Mouse (Mus musculus) heart, embryonic 15.5 days (tissue): Measurements from ENCODE around the gene Hspg2. TPM values are rescaled to one million over a fixed set of nuclear protein-coding genes. Genes with fewer than 3 reads are reported as not detected.
"Not testable (repeated sequence)": the region's sequence is repeated elsewhere in the genome, so short reads cannot be mapped to it uniquely, and the experiment has no call there.

Experiments used
- ATAC-seq: fragments of 200-750 bp; cut with Nextera tagmentation; replicated peaks from 2 replicates; pipeline ENCODE4 v1.8.0; 2017; ENCODE audit warnings: low read depth, moderate TSS enrichment; ENCODE audit not compliant: insufficient number of reproducible peaks, insufficient read depth, low FRiP score
- H3K27ac ChIP-seq: fragments of 300-500 bp; sonication (generic); 2 replicates; pipeline ENCODE4 v1.5.1; 2015; ENCODE audit warnings: mild to moderate bottlenecking, inconsistent platforms
- H3K27me3 ChIP-seq: fragments of 300-500 bp; sonication (generic); 2 replicates; pipeline ENCODE4 v1.6.1; 2015; ENCODE audit warnings: inconsistent platforms
- H3K36me3 ChIP-seq: fragments of 300-500 bp; sonication (generic); 2 replicates; pipeline ENCODE4 v1.6.1; 2015; ENCODE audit warnings: mild to moderate bottlenecking, inconsistent platforms
- H3K4me1 ChIP-seq: fragments of 300-500 bp; sonication (generic); replicated peaks from 2 replicates; pipeline ENCODE4 v1.6.1; 2015; ENCODE audit warnings: inconsistent platforms
- H3K4me2 ChIP-seq: fragments of 300-500 bp; sonication (generic); 2 replicates; pipeline ENCODE4 v1.6.1; 2015; ENCODE audit warnings: inconsistent platforms, mild to moderate bottlenecking, moderate library complexity
- H3K4me3 ChIP-seq: fragments of 300-500 bp; sonication (generic); 2 replicates; pipeline ENCODE4 v1.5.1; 2015; ENCODE audit warnings: mild to moderate bottlenecking, inconsistent platforms
- H3K9ac ChIP-seq: fragments of 300-500 bp; sonication (generic); 2 replicates; pipeline ENCODE4 v1.6.1; 2015; ENCODE audit warnings: mild to moderate bottlenecking, inconsistent platforms
- H3K9me3 ChIP-seq: fragments of 300-500 bp; sonication (generic); replicated peaks from 2 replicates; pipeline ENCODE4 v1.6.1; 2016; ENCODE audit warnings: inconsistent platforms
- WGBS: fragments of 180-500 bp; shearing (Covaris S2); methylation state at CpG from one replicate; pipeline ENCODE4 v1.1.7; 2015; ENCODE audit warnings: mixed read lengths; 5-methylcytosine and 5-hydroxymethylcytosine counted together
- polyA plus RNA-seq: library from polyadenylated mRNA; unstranded; fragments of >200 nt; fragmentation: Nextera tagmentation; extraction: Ambion mirVana; gene quantifications from 2 replicates; pipeline ENCODE4 v1.2.1, GENCODE M21; 2015

Gene Hspg2
- 41.3 and 56.3 TPM in 2 replicates for polyA plus RNA-seq

GRCm38 (mm10) chr4:137468260-137469080, at the start of gene Hspg2:
Hspg2 (plus strand) TSS chr4:137468769.
- Histone ChIP-seq H3K4me2 (peak within 1 kb of the TSS; percentile 89), H3K27me3 (no peaks in the 10 kb centered on the region), H3K4me1 (peaks cover 76% of the 10 kb centered on the region), H3K27ac (peak within 1 kb of the TSS; percentile 91), H3K9ac (peak within 1 kb of the TSS; percentile 90), H3K9me3 (no peaks in the 10 kb centered on the region), H3K4me3 (peak within 1 kb of the TSS; percentile 79), H3K36me3 (no peaks in the 10 kb centered on the region)
- ATAC-seq = peak; percentile 82
- WGBS = under 1% methylated on average over 69 of the region's 72 CpGs

- H3K4me3 ChIP-seq = no peak within 1 kb of the TSS
- H3K36me3 ChIP-seq = no peaks in the 10 kb centered on the region
- no peaks in the 10 kb centered on the region for H3K9me3 ChIP-seq
- H3K27me3 ChIP-seq = no peaks in the 10 kb centered on the region
- no peak for ATAC-seq
- no peak within 1 kb of the TSS for H3K27ac ChIP-seq
- H3K4me2 ChIP-seq = no peak within 1 kb of the TSS
- 59% methylated on average over 4 of the region's 4 CpGs for WGBS
- no peak within 1 kb of the TSS for H3K9ac ChIP-seq
- H3K4me1 ChIP-seq = peaks cover 3% of the 10 kb centered on the region
Observed at GRCm38 (mm10) chr4:137430502-137430901, 38.1 kb upstream of the Hspg2 start, which contains the start of gene Cela3b. Cela3b (minus strand) TSS chr4:137430540.

- not testable (repeated sequence) for H3K36me3 ChIP-seq, H3K4me3 ChIP-seq, ATAC-seq, H3K27me3 ChIP-seq, H3K4me2 ChIP-seq, H3K4me1 ChIP-seq, H3K9ac ChIP-seq, H3K9me3 ChIP-seq
- H3K27ac ChIP-seq = peak overlapping the region; percentile 23; the same call in 1 of the 2 replicates
- WGBS = 46% methylated on average over 10 of the region's 10 CpGs
Observed at GRCm38 (mm10) chr4:137432700-137433550, 35.6 kb upstream of the Hspg2 start.

- H3K4me1 ChIP-seq = peaks cover 3% of the 10 kb centered on the region
- H3K36me3 ChIP-seq = no peaks in the 10 kb centered on the region
- no peak overlapping the region for H3K27ac ChIP-seq
- no peaks in the 10 kb centered on the region for H3K27me3 ChIP-seq
- 86% methylated on average over 8 of the region's 8 CpGs for WGBS
- ATAC-seq = no peak
- no peak overlapping the region for H3K9ac ChIP-seq
- no peak overlapping the region for H3K4me3 ChIP-seq
- H3K4me2 ChIP-seq = no peak overlapping the region
- no peaks in the 10 kb centered on the region for H3K9me3 ChIP-seq
Observed at GRCm38 (mm10) chr4:137436979-137437669, 31.4 kb upstream of the Hspg2 start.

- 83% methylated on average over 8 of the region's 8 CpGs for WGBS
- Histone ChIP-seq H3K9ac (no peak overlapping the region), H3K27ac (no peak overlapping the region), H3K36me3 (no peaks in the 10 kb centered on the region), H3K4me1 (no peaks in the 10 kb centered on the region; the same call in 1 of the 2 replicates), H3K27me3 (no peaks in the 10 kb centered on the region), H3K4me3 (no peak overlapping the region), H3K9me3 (no peaks in the 10 kb centered on the region), H3K4me2 (no peak overlapping the region)
- 0 out of 2 replicates have a peak, but pooled peaks have one; percentile 31 for ATAC-seq
Observed at GRCm38 (mm10) chr4:137438842-137439241, 29.7 kb upstream of the Hspg2 start.

GRCm38 (mm10) chr4:137441332-137441731, 27.2 kb upstream of the Hspg2 start:
- H3K36me3 ChIP-seq = no peaks in the 10 kb centered on the region
- no peak for ATAC-seq
- H3K4me2 ChIP-seq = no peak overlapping the region
- H3K4me3 ChIP-seq = no peak overlapping the region
- no peaks in the 10 kb centered on the region; the same call in 1 of the 2 replicates for H3K4me1 ChIP-seq
- WGBS = 81% methylated on average over 4 of the region's 4 CpGs
- no peaks in the 10 kb centered on the region for H3K27me3 ChIP-seq
- H3K27ac ChIP-seq = no peak overlapping the region
- no peak overlapping the region for H3K9ac ChIP-seq
- no peaks in the 10 kb centered on the region for H3K9me3 ChIP-seq

GRCm38 (mm10) chr4:137443625-137444024, 24.9 kb upstream of the Hspg2 start:
- Histone ChIP-seq H3K4me2 (no peak overlapping the region), H3K4me3 (no peak overlapping the region), H3K27me3 (no peaks in the 10 kb centered on the region), H3K36me3 (no peaks in the 10 kb centered on the region), H3K9ac (no peak overlapping the region), H3K9me3 (no peaks in the 10 kb centered on the region), H3K4me1 (peaks cover 10% of the 10 kb centered on the region), H3K27ac (no peak overlapping the region)
- ATAC-seq = no peak
- 27% methylated on average over 5 of the region's 5 CpGs for WGBS

GRCm38 (mm10) chr4:137445881-137446280, 22.7 kb upstream of the Hspg2 start:
- Histone ChIP-seq H3K9ac (no peak overlapping the region), H3K9me3 (no peaks in the 10 kb centered on the region), H3K4me3 (no peak overlapping the region), H3K27me3 (no peaks in the 10 kb centered on the region), H3K27ac (no peak overlapping the region), H3K4me2 (no peak overlapping the region), H3K36me3 (no peaks in the 10 kb centered on the region), H3K4me1 (peaks cover 22% of the 10 kb centered on the region)
- no peak for ATAC-seq
- WGBS = 86% methylated on average over 4 of the region's 4 CpGs

- 50% methylated on average over 7 of the region's 7 CpGs for WGBS
- Histone ChIP-seq H3K4me2 (peak overlapping the region; percentile 16), H3K9ac (no peak overlapping the region), H3K36me3 (no peaks in the 10 kb centered on the region), H3K4me1 (peaks cover 22% of the 10 kb centered on the region), H3K9me3 (no peaks in the 10 kb centered on the region), H3K4me3 (no peak overlapping the region), H3K27ac (peak overlapping the region; percentile 76), H3K27me3 (no peaks in the 10 kb centered on the region)
- no peak for ATAC-seq
Observed at GRCm38 (mm10) chr4:137447363-137448196, 21.0 kb upstream of the Hspg2 start.

- H3K4me1 ChIP-seq = peaks cover 22% of the 10 kb centered on the region
- ATAC-seq = peak; percentile 65
- 0 out of 2 replicates have a peak overlapping the region, but pooled peaks have one; percentile 14 for H3K9ac ChIP-seq
Observed at GRCm38 (mm10) chr4:137448197-137448596, 20.4 kb upstream of the Hspg2 start.

More at GRCm38 (mm10) chr4:137448197-137448596, 20.4 kb upstream of the Hspg2 start:
- H3K4me3 ChIP-seq = no peak overlapping the region
- WGBS = 19% methylated on average over 6 of the region's 6 CpGs
- peak overlapping the region; percentile 16 for H3K4me2 ChIP-seq
- H3K36me3 ChIP-seq = no peaks in the 10 kb centered on the region
- H3K27me3 ChIP-seq = no peaks in the 10 kb centered on the region
- no peaks in the 10 kb centered on the region for H3K9me3 ChIP-seq
- H3K27ac ChIP-seq = peak overlapping the region; percentile 76
